Mouse (Mus musculus) midbrain, embryonic 15.5 days (tissue): ENCODE measurements around the gene Mctp1. TPM values are rescaled to one million over a fixed set of nuclear protein-coding genes. Genes with fewer than 3 reads are reported as not detected.
"Not testable (repeated sequence)": the region's sequence is repeated elsewhere in the genome, so short reads cannot be mapped to it uniquely, and the experiment has no call there.

Experiments
- ATAC-seq: fragments of 200-750 bp; cut with Nextera tagmentation; replicated peaks from 2 replicates; pipeline ENCODE4 v1.8.0; 2017; ENCODE audit warnings: moderate TSS enrichment
- H3K27ac ChIP-seq: fragments of 300-500 bp; sonication (generic); 2 replicates; pipeline ENCODE4 v1.5.1; 2015; ENCODE audit warnings: mild to moderate bottlenecking, inconsistent platforms
- H3K27me3 ChIP-seq: fragments of 300-500 bp; sonication (generic); replicated peaks from 2 replicates; pipeline ENCODE4 v1.6.1; 2015; ENCODE audit warnings: inconsistent platforms
- H3K36me3 ChIP-seq: fragments of 300-500 bp; sonication (generic); replicated peaks from 2 replicates; pipeline ENCODE4 v1.6.1; 2015; ENCODE audit warnings: inconsistent platforms
- H3K4me1 ChIP-seq: fragments of 300-500 bp; sonication (generic); 2 replicates; pipeline ENCODE4 v1.6.1; 2015; ENCODE audit warnings: inconsistent platforms
- H3K4me2 ChIP-seq: fragments of 300-500 bp; sonication (generic); 2 replicates; pipeline ENCODE4 v1.6.1; 2015; ENCODE audit warnings: inconsistent platforms, mild to moderate bottlenecking, moderate library complexity
- H3K4me3 ChIP-seq: fragments of 300-500 bp; sonication (generic); 2 replicates; pipeline ENCODE4 v1.5.1; 2015; ENCODE audit warnings: mild to moderate bottlenecking, inconsistent platforms
- H3K9ac ChIP-seq: fragments of 300-500 bp; sonication (generic); 2 replicates; pipeline ENCODE4 v1.6.1; 2015; ENCODE audit warnings: mild to moderate bottlenecking, inconsistent platforms
- H3K9me3 ChIP-seq: fragments of 300-500 bp; sonication (generic); 2 replicates; pipeline ENCODE4 v1.6.1; 2016; ENCODE audit warnings: inconsistent platforms
- WGBS: fragments of 180-500 bp; shearing (Covaris S2); methylation state at CpG from one replicate; pipeline ENCODE4 v1.1.7; 2015; ENCODE audit warnings: mixed read lengths; 5-methylcytosine and 5-hydroxymethylcytosine counted together
- polyA plus RNA-seq: library from polyadenylated mRNA; unstranded; fragments of >200 nt; fragmentation: Nextera tagmentation; extraction: Ambion mirVana; gene quantifications from 2 replicates; pipeline ENCODE4 v1.2.1, GENCODE M21; 2015

Gene Mctp1
- polyA plus RNA-seq, 1 experiment from 2014 or later, result 3.9 TPM

GRCm38 (mm10) chr13:76421075-76421474 is 36.7 kb downstream of the Mctp1 start:
- no peak overlapping the region for H3K9ac ChIP-seq
- H3K27ac ChIP-seq, result no peak overlapping the region
- H3K4me1 ChIP-seq, result no peaks in the 10 kb centered on the region
- WGBS, result 100% methylated on average over 1 of the region's 1 CpGs
- no peak overlapping the region for H3K4me2 ChIP-seq
- ATAC-seq, result no peak
- H3K4me3 ChIP-seq, result no peak overlapping the region
- H3K9me3 ChIP-seq, result no peaks in the 10 kb centered on the region
- no peaks in the 10 kb centered on the region for H3K27me3 ChIP-seq
- H3K36me3 ChIP-seq, result no peaks in the 10 kb centered on the region

- ATAC-seq, result no peak
- Histone ChIP-seq H3K4me3 (no peak overlapping the region), H3K27me3 (no peaks in the 10 kb centered on the region), H3K9ac (no peak overlapping the region), H3K36me3 (no peaks in the 10 kb centered on the region), H3K4me2 (no peak overlapping the region), H3K27ac (no peak overlapping the region), H3K9me3 (no peaks in the 10 kb centered on the region), H3K4me1 (no peaks in the 10 kb centered on the region)
- WGBS, result 87% methylated on average over 5 of the region's 5 CpGs
Measured at GRCm38 (mm10) chr13:76422124-76422523, 37.8 kb downstream of the Mctp1 start.

GRCm38 (mm10) chr13:76429456-76429855 is 45.1 kb downstream of the Mctp1 start:
- WGBS, result 77% methylated on average over 6 of the region's 6 CpGs
- ATAC-seq, result no peak
- H3K4me1 ChIP-seq, result no peaks in the 10 kb centered on the region

GRCm38 (mm10) chr13:76429927-76430326 is 45.6 kb downstream of the Mctp1 start:
- Histone ChIP-seq H3K9me3 (no peaks in the 10 kb centered on the region), H3K4me3 (no peak overlapping the region), H3K4me2 (no peak overlapping the region), H3K4me1 (no peaks in the 10 kb centered on the region), H3K27me3 (no peaks in the 10 kb centered on the region), H3K36me3 (no peaks in the 10 kb centered on the region), H3K27ac (no peak overlapping the region), H3K9ac (no peak overlapping the region)
- 81% methylated on average over 2 of the region's 2 CpGs for WGBS
- no peak for ATAC-seq

More at GRCm38 (mm10) chr13:76429456-76429855, 45.1 kb downstream of the Mctp1 start:
- Histone ChIP-seq H3K9ac (no peak overlapping the region), H3K9me3 (no peaks in the 10 kb centered on the region), H3K27me3 (no peaks in the 10 kb centered on the region), H3K4me2 (no peak overlapping the region), H3K4me3 (no peak overlapping the region), H3K36me3 (no peaks in the 10 kb centered on the region), H3K27ac (no peak overlapping the region)

- no peak for ATAC-seq
- Histone ChIP-seq H3K4me1 (no peaks in the 10 kb centered on the region), H3K36me3 (no peaks in the 10 kb centered on the region)
Measured at GRCm38 (mm10) chr13:76431946-76432345, 47.6 kb downstream of the Mctp1 start.

GRCm38 (mm10) chr13:76433438-76433837 is 49.1 kb downstream of the Mctp1 start:
- no peaks in the 10 kb centered on the region for H3K36me3 ChIP-seq
- ATAC-seq, result no peak
- no peaks in the 10 kb centered on the region for H3K27me3 ChIP-seq
- H3K9me3 ChIP-seq, result no peaks in the 10 kb centered on the region
- H3K4me1 ChIP-seq, result no peaks in the 10 kb centered on the region
- H3K4me3 ChIP-seq, result no peak overlapping the region
- no peak overlapping the region for H3K4me2 ChIP-seq
- no peak overlapping the region for H3K9ac ChIP-seq
- H3K27ac ChIP-seq, result no peak overlapping the region
- WGBS, result 81% methylated on average over 4 of the region's 4 CpGs

More at GRCm38 (mm10) chr13:76431946-76432345, 47.6 kb downstream of the Mctp1 start:
- no peaks in the 10 kb centered on the region for H3K9me3 ChIP-seq
- H3K27ac ChIP-seq, result no peak overlapping the region
- 86% methylated on average over 2 of the region's 2 CpGs for WGBS
- H3K9ac ChIP-seq, result no peak overlapping the region
- no peak overlapping the region for H3K4me2 ChIP-seq
- H3K4me3 ChIP-seq, result no peak overlapping the region
- H3K27me3 ChIP-seq, result no peaks in the 10 kb centered on the region

GRCm38 (mm10) chr13:76436426-76436825 is 52.1 kb downstream of the Mctp1 start:
- H3K9ac ChIP-seq, result no peak overlapping the region
- H3K4me3 ChIP-seq, result no peak overlapping the region
- H3K27ac ChIP-seq, result no peak overlapping the region
- H3K36me3 ChIP-seq, result no peaks in the 10 kb centered on the region
- no peak for ATAC-seq
- H3K4me2 ChIP-seq, result no peak overlapping the region
- no peaks in the 10 kb centered on the region for H3K27me3 ChIP-seq
- no peaks in the 10 kb centered on the region for H3K4me1 ChIP-seq
- H3K9me3 ChIP-seq, result no peaks in the 10 kb centered on the region

GRCm38 (mm10) chr13:76438765-76439164 is 54.4 kb downstream of the Mctp1 start:
- ATAC-seq, result no peak
- no peaks in the 10 kb centered on the region for H3K27me3 ChIP-seq
- 95% methylated on average over 1 of the region's 1 CpGs for WGBS
- no peak overlapping the region for H3K27ac ChIP-seq
- no peaks in the 10 kb centered on the region for H3K36me3 ChIP-seq
- no peak overlapping the region for H3K4me2 ChIP-seq
- H3K9me3 ChIP-seq, result no peaks in the 10 kb centered on the region
- no peak overlapping the region for H3K4me3 ChIP-seq
- no peaks in the 10 kb centered on the region for H3K4me1 ChIP-seq
- no peak overlapping the region for H3K9ac ChIP-seq

- H3K27me3 ChIP-seq, result no peaks in the 10 kb centered on the region
Measured at GRCm38 (mm10) chr13:76446059-76446458, 61.7 kb downstream of the Mctp1 start.

GRCm38 (mm10) chr13:76447528-76447927 is 63.2 kb downstream of the Mctp1 start:
- H3K4me3 ChIP-seq, result no peak overlapping the region
- no peaks in the 10 kb centered on the region for H3K9me3 ChIP-seq
- H3K27me3 ChIP-seq, result no peaks in the 10 kb centered on the region
- H3K36me3 ChIP-seq, result no peaks in the 10 kb centered on the region
- H3K4me1 ChIP-seq, result no peaks in the 10 kb centered on the region
- 96% methylated on average over 1 of the region's 1 CpGs for WGBS
- H3K27ac ChIP-seq, result no peak overlapping the region
- H3K4me2 ChIP-seq, result no peak overlapping the region
- H3K9ac ChIP-seq, result no peak overlapping the region
- no peak for ATAC-seq

More at GRCm38 (mm10) chr13:76446059-76446458, 61.7 kb downstream of the Mctp1 start:
- H3K9ac ChIP-seq, result no peak overlapping the region
- H3K36me3 ChIP-seq, result no peaks in the 10 kb centered on the region
- ATAC-seq, result no peak
- H3K4me3 ChIP-seq, result no peak overlapping the region
- no peak overlapping the region for H3K27ac ChIP-seq
- 66% methylated on average over 1 of the region's 1 CpGs for WGBS
- no peaks in the 10 kb centered on the region for H3K4me1 ChIP-seq
- H3K4me2 ChIP-seq, result no peak overlapping the region
- H3K9me3 ChIP-seq, result no peaks in the 10 kb centered on the region

- not testable (repeated sequence) for H3K27me3 ChIP-seq, ATAC-seq, H3K9ac ChIP-seq, H3K27ac ChIP-seq, H3K36me3 ChIP-seq, H3K4me2 ChIP-seq, H3K4me3 ChIP-seq, H3K4me1 ChIP-seq, H3K9me3 ChIP-seq
- WGBS, result 77% methylated on average over 3 of the region's 3 CpGs
Measured at GRCm38 (mm10) chr13:76451526-76451925, 67.2 kb downstream of the Mctp1 start.

- H3K27me3 ChIP-seq, result no peaks in the 10 kb centered on the region
- no peak overlapping the region for H3K4me3 ChIP-seq
- H3K9ac ChIP-seq, result no peak overlapping the region
- no peaks in the 10 kb centered on the region for H3K36me3 ChIP-seq
- no peaks in the 10 kb centered on the region; the same call in 1 of the 2 replicates for H3K4me1 ChIP-seq
- H3K4me2 ChIP-seq, result no peak overlapping the region
- no peak overlapping the region for H3K27ac ChIP-seq
- ATAC-seq, result no peak
- H3K9me3 ChIP-seq, result no peaks in the 10 kb centered on the region
Measured at GRCm38 (mm10) chr13:76481601-76482000, 97.3 kb downstream of the Mctp1 start.

- WGBS, result 82% methylated on average over 2 of the region's 2 CpGs
- no peak overlapping the region for H3K4me2 ChIP-seq
- H3K4me3 ChIP-seq, result no peak overlapping the region
- H3K9me3 ChIP-seq, result no peaks in the 10 kb centered on the region
- H3K9ac ChIP-seq, result no peak overlapping the region
- no peak for ATAC-seq
- H3K27me3 ChIP-seq, result no peaks in the 10 kb centered on the region
- no peak overlapping the region for H3K27ac ChIP-seq
- H3K4me1 ChIP-seq, result no peaks in the 10 kb centered on the region; the same call in 1 of the 2 replicates
- no peaks in the 10 kb centered on the region for H3K36me3 ChIP-seq
Measured at GRCm38 (mm10) chr13:76482998-76483397, 98.7 kb downstream of the Mctp1 start.
